Mouse (Mus musculus) E14TG2a.4 (cell line): ENCODE measurements around the gene Evc.

Source experiments
- CTCF ChIP-seq: conservative IDR thresholded peaks from 2 replicates; pipeline ENCODE4 v1.5.1; 2014; ENCODE audit warnings: low read length
- NANOG ChIP-seq: IDR thresholded peaks from 2 replicates; pipeline ENCODE4 v1.6.1; 2014; ENCODE audit warnings: borderline replicate concordance, low read length, mixed read lengths
- POU5F1 ChIP-seq: IDR thresholded peaks from 2 replicates; pipeline ENCODE4 v1.6.1; 2014; ENCODE audit warnings: low read length, borderline replicate concordance

DNA sequence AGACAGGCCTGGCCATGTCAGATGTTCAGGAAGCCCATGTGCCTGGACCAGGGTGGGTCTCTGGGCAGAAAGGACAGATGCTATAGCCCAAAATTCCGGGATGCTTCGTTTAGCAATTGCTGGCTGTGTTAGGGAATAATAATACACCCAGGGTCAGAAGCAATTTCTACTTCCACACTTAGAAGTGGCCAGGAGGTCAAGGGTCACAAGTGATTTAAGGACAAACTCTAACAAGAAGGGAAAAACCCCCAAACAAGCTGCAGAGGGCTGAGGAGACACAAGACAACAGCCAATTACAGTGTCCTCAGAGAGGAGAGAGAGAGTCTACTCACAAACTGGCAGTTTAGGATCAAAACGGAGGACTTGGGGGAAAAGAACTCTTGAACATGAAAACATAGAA, 1.6 kb downstream of the Evc start:
- no peak for TF ChIP-seq CTCF
- TF ChIP-seq POU5F1: no peak
- TF ChIP-seq NANOG: no peak
